Mouse (Mus musculus): Measurements from ENCODE around the gene Kcnh6. TPM values are rescaled to one million over a fixed set of nuclear protein-coding genes. Genes with fewer than 3 reads are reported as not detected.
"Not testable (repeated sequence)": the region's sequence is repeated elsewhere in the genome, so short reads cannot be mapped to it uniquely, and the experiment has no call there.

Gene Kcnh6
- total and polyA plus RNA-seq, 2 experiments from 2014 or later: 3.0 to 4.3 TPM

GRCm38 (mm10) chr11:106065073-106065922 is 57.4 kb downstream of the Kcnh6 start:
- DNase-seq (ENCODE audit: low spot score) (no peak), ATAC-seq (peak; percentile 8; the same call in 1 of the 2 replicates)
- peak overlapping the region; percentile 43; the same call in 1 of the 2 replicates for H3K27ac ChIP-seq
- H3K4me2 ChIP-seq (ENCODE audit: low read depth, low read length): peak overlapping the region; percentile 86
- H3K4me3 ChIP-seq (ENCODE audit: low read length): peak overlapping the region; percentile 55
- H3K4me1 ChIP-seq (ENCODE audit: insufficient read depth, low read length): no peaks in the 10 kb centered on the region; the same call in 1 of the 2 replicates
- peak overlapping the region; percentile 69; the same call in 1 of the 2 replicates for H3K9ac ChIP-seq (replicated peaks; ENCODE audit: low read length)
- no peaks in the 10 kb centered on the region for H3K9me3 ChIP-seq (ENCODE audit: low read length)
- 40% methylated on average over 18 of the region's 18 CpGs for WGBS
- 0 out of 2 replicates have a peak, but pooled peaks cover 2% of the 10 kb centered on the region for H3K36me3 ChIP-seq (ENCODE audit: insufficient read depth, low read length)
- H3K27me3 ChIP-seq (ENCODE audit: insufficient read depth, low read length): no peaks in the 10 kb centered on the region
- no peak for TF ChIP-seq CTCF (IDR thresholded peaks at IDR 0.05; ENCODE audit: low read depth)

GRCm38 (mm10) chr11:106065923-106066571 is 58.1 kb downstream of the Kcnh6 start, which contains the start of gene Taco1:
Gene Taco1 (plus strand): TSS chr11:106066061.
- H3K4me3 ChIP-seq (ENCODE audit: low read length): peak within 1 kb of the TSS; percentile 55
- H3K27ac ChIP-seq: peak within 1 kb of the TSS; percentile 87
- H3K27me3 ChIP-seq (ENCODE audit: insufficient read depth, low read length): no peaks in the 10 kb centered on the region
- H3K36me3 ChIP-seq (ENCODE audit: insufficient read depth, low read length): no peaks in the 10 kb centered on the region
- ATAC-seq (peak; percentile 96), DNase-seq (ENCODE audit: low spot score) (peak; percentile 98)
- WGBS: under 1% methylated on average over 49 of the region's 49 CpGs
- TF ChIP-seq CTCF (IDR thresholded peaks at IDR 0.05; ENCODE audit: low read depth): peak; percentile 70
- no peaks in the 10 kb centered on the region; the same call in 1 of the 2 replicates for H3K4me1 ChIP-seq (ENCODE audit: insufficient read depth, low read length)
- H3K9ac ChIP-seq (replicated peaks; ENCODE audit: low read length): peak within 1 kb of the TSS; percentile 69
- H3K9me3 ChIP-seq (ENCODE audit: low read length): no peaks in the 10 kb centered on the region
- peak within 1 kb of the TSS; percentile 86 for H3K4me2 ChIP-seq (ENCODE audit: low read depth, low read length)

GRCm38 (mm10) chr11:106066616-106067015 is 58.7 kb downstream of the Kcnh6 start:
- not testable (repeated sequence) for H3K36me3 ChIP-seq (ENCODE audit: insufficient read depth, low read length); H3K4me1 ChIP-seq (ENCODE audit: insufficient read depth, low read length); ATAC-seq; H3K27me3 ChIP-seq (ENCODE audit: insufficient read depth, low read length); H3K9me3 ChIP-seq (ENCODE audit: low read length)
- WGBS: 21% methylated on average over 23 of the region's 23 CpGs
- Histone ChIP-seq H3K4me3 (ENCODE audit: low read length) (peak overlapping the region; percentile 55), H3K9ac (replicated peaks; ENCODE audit: low read length) (peak overlapping the region; percentile 69), H3K27ac (peak overlapping the region; percentile 87), H3K4me2 (ENCODE audit: low read depth, low read length) (peak overlapping the region; percentile 86)
- peak; percentile 70 for DNase-seq (ENCODE audit: low spot score)

- no peak for ATAC-seq
- H3K4me2 ChIP-seq (ENCODE audit: low read depth, low read length): no peak overlapping the region
- no peak overlapping the region for H3K27ac ChIP-seq
- no peaks in the 10 kb centered on the region for H3K9me3 ChIP-seq (ENCODE audit: low read length)
- H3K4me3 ChIP-seq (ENCODE audit: low read length): no peak overlapping the region
- TF ChIP-seq CTCF (IDR thresholded peaks at IDR 0.05; ENCODE audit: low read depth): no peak
- no peaks in the 10 kb centered on the region for H3K4me1 ChIP-seq (ENCODE audit: insufficient read depth, low read length)
- WGBS: 80% methylated on average over 3 of the region's 3 CpGs
- peaks cover 17% of the 10 kb centered on the region for H3K36me3 ChIP-seq (ENCODE audit: insufficient read depth, low read length)
- no peak overlapping the region for H3K9ac ChIP-seq (replicated peaks; ENCODE audit: low read length)
- H3K27me3 ChIP-seq (ENCODE audit: insufficient read depth, low read length): no peaks in the 10 kb centered on the region
- DNase-seq (ENCODE audit: low spot score): no peak
Observed at GRCm38 (mm10) chr11:106073774-106074173, 65.8 kb downstream of the Kcnh6 start.

GRCm38 (mm10) chr11:106076321-106076720 is 68.4 kb downstream of the Kcnh6 start:
- 5% methylated on average over 4 of the region's 4 CpGs for WGBS
- no peak overlapping the region for H3K4me2 ChIP-seq (ENCODE audit: low read depth, low read length)
- H3K27ac ChIP-seq: no peak overlapping the region
- no peak for ATAC-seq
- H3K4me1 ChIP-seq (ENCODE audit: insufficient read depth, low read length): no peaks in the 10 kb centered on the region
- no peak overlapping the region for H3K9ac ChIP-seq (replicated peaks; ENCODE audit: low read length)
- no peaks in the 10 kb centered on the region for H3K9me3 ChIP-seq (ENCODE audit: low read length)
- H3K4me3 ChIP-seq (ENCODE audit: low read length): no peak overlapping the region
- H3K27me3 ChIP-seq (ENCODE audit: insufficient read depth, low read length): no peaks in the 10 kb centered on the region
- DNase-seq (ENCODE audit: low spot score): peak; percentile 69
- H3K36me3 ChIP-seq (ENCODE audit: insufficient read depth, low read length): peaks cover 17% of the 10 kb centered on the region
- peak; percentile 82 for TF ChIP-seq CTCF (IDR thresholded peaks at IDR 0.05; ENCODE audit: low read depth)

Other genes starting within 250 kb of the Kcnh6 start
- 45.9 and 52.9 TPM in 2 replicates for gene Cyb561, start 54.8 kb upstream of the Kcnh6 start, total RNA-seq (2014; rRNA removed)
- gene Cyb561, start 54.8 kb upstream of the Kcnh6 start, polyA plus RNA-seq (2015; fragmentation: Nextera tagmentation; extraction: Ambion mirVana): 55.9 and 57.8 TPM in 2 replicates
- 31.1 and 35.9 TPM in 2 replicates for gene Ace, start 40.2 kb upstream of the Kcnh6 start, total RNA-seq (2014; rRNA removed)
- gene Ace, start 40.2 kb upstream of the Kcnh6 start, polyA plus RNA-seq (2015; fragmentation: Nextera tagmentation; extraction: Ambion mirVana): 10.3 and 11.1 TPM in 2 replicates
- gene Ace3, start 13.4 kb upstream of the Kcnh6 start, total RNA-seq (2014; rRNA removed): not detected in 2 replicates
- not detected in 2 replicates for gene Ace3, start 13.4 kb upstream of the Kcnh6 start, polyA plus RNA-seq (2015; fragmentation: Nextera tagmentation; extraction: Ambion mirVana)
- gene Dcaf7, start 28.7 kb downstream of the Kcnh6 start, total RNA-seq (2014; rRNA removed): 265 and 283 TPM in 2 replicates
- gene Dcaf7, start 28.7 kb downstream of the Kcnh6 start, polyA plus RNA-seq (2015; fragmentation: Nextera tagmentation; extraction: Ambion mirVana): 127 and 137 TPM in 2 replicates
- 19.4 and 28.9 TPM in 2 replicates for gene Taco1, start 57.9 kb downstream of the Kcnh6 start, total RNA-seq (2014; rRNA removed)
- gene Taco1, start 57.9 kb downstream of the Kcnh6 start, polyA plus RNA-seq (2015; fragmentation: Nextera tagmentation; extraction: Ambion mirVana): 6.1 and 6.4 TPM in 2 replicates
- gene Map3k3, start 76.5 kb downstream of the Kcnh6 start, total RNA-seq (2014; rRNA removed): 26.7 and 38.0 TPM in 2 replicates
- 8.9 and 9.1 TPM in 2 replicates for gene Map3k3, start 76.5 kb downstream of the Kcnh6 start, polyA plus RNA-seq (2015; fragmentation: Nextera tagmentation; extraction: Ambion mirVana)
- not detected in 2 replicates for gene Gm10840, start 152.7 kb downstream of the Kcnh6 start, total RNA-seq (2014; rRNA removed)
- not detected in 2 replicates for gene Gm10840, start 152.7 kb downstream of the Kcnh6 start, polyA plus RNA-seq (2015; fragmentation: Nextera tagmentation; extraction: Ambion mirVana)
- 72.2 and 80.6 TPM in 2 replicates for gene Limd2, start 152.7 kb downstream of the Kcnh6 start, total RNA-seq (2014; rRNA removed)
- 120 and 124 TPM in 2 replicates for gene Limd2, start 152.7 kb downstream of the Kcnh6 start, polyA plus RNA-seq (2015; fragmentation: Nextera tagmentation; extraction: Ambion mirVana)
- 34.1 and 39.2 TPM in 2 replicates for gene Strada, start 194.0 kb downstream of the Kcnh6 start, total RNA-seq (2014; rRNA removed)
- 23.6 and 25.0 TPM in 2 replicates for gene Strada, start 194.0 kb downstream of the Kcnh6 start, polyA plus RNA-seq (2015; fragmentation: Nextera tagmentation; extraction: Ambion mirVana)
- 15.2 and 16.9 TPM in 2 replicates for gene Ccdc47, start 208.2 kb downstream of the Kcnh6 start, total RNA-seq (2014; rRNA removed)
- gene Ccdc47, start 208.2 kb downstream of the Kcnh6 start, polyA plus RNA-seq (2015; fragmentation: Nextera tagmentation; extraction: Ambion mirVana): 85.2 TPM in 2 replicates
- 34.1 and 38.1 TPM in 2 replicates for gene Ddx42, start 208.8 kb downstream of the Kcnh6 start, total RNA-seq (2014; rRNA removed)
- 61.9 and 62.0 TPM in 2 replicates for gene Ddx42, start 208.8 kb downstream of the Kcnh6 start, polyA plus RNA-seq (2015; fragmentation: Nextera tagmentation; extraction: Ambion mirVana)
- gene Ftsj3, start 248.0 kb downstream of the Kcnh6 start, total RNA-seq (2014; rRNA removed): 24.4 and 55.6 TPM in 2 replicates
- 28.5 and 29.4 TPM in 2 replicates for gene Ftsj3, start 248.0 kb downstream of the Kcnh6 start, polyA plus RNA-seq (2015; fragmentation: Nextera tagmentation; extraction: Ambion mirVana)
- gene Psmc5, start 248.0 kb downstream of the Kcnh6 start, total RNA-seq (2014; rRNA removed): 55.4 and 58.9 TPM in 2 replicates
- 305 and 308 TPM in 2 replicates for gene Psmc5, start 248.0 kb downstream of the Kcnh6 start, polyA plus RNA-seq (2015; fragmentation: Nextera tagmentation; extraction: Ambion mirVana)